Mouse (Mus musculus): ENCODE results near the gene Shpk.

Gene Shpk

GRCm38 (mm10) chr11:73199879-73200278 lies 619 bp downstream of the Shpk start:
- DNase-seq (ENCODE audit: low read depth), result peak; percentile 38

DNA sequence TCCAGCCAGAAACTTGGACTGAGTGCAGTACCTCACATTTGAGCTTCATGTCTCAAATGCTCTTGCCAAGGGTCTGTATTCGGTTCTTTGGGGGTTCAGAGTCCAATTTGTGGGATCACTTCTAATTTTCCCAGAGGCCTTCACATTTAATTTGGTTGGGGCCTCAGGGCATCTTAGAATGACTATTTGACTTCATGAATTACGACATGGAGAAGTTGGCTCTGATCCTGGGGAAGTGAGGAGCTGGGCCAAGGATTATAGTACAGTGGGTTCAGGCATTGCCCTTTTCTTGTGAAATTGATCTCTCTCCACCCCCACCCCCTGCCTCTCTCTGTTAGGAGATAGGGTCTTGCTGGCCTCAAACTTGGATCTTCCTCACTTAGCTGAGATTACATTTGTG lies 1.8 kb downstream of the Shpk start:
- DNase-seq (ENCODE audit: low read depth), result no peak

GRCm38 (mm10) chr11:73201597-73201996 lies 2.3 kb downstream of the Shpk start:
- DNase-seq (ENCODE audit: low read depth), result no peak

DNA sequence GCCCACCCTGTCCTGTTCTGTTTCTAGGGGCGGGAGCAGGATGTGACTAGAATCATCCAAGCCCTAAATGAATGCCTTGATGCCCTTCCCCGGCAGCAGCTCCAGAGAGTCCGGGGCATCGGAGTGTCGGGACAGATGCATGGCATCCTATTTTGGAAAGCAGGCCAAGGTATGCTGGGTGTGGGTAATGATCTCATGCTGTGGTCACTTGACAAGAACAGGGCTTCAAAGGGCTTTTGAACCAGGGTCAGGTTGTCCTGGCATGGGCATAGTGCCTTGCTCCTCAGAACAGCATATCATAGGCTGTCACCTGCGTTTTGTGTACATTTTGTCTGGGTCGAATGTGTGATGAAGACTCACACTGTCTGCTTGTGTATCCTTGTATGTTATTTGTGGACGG lies 4.6 kb downstream of the Shpk start:
- no peak for DNase-seq (ENCODE audit: low read depth)

DNA sequence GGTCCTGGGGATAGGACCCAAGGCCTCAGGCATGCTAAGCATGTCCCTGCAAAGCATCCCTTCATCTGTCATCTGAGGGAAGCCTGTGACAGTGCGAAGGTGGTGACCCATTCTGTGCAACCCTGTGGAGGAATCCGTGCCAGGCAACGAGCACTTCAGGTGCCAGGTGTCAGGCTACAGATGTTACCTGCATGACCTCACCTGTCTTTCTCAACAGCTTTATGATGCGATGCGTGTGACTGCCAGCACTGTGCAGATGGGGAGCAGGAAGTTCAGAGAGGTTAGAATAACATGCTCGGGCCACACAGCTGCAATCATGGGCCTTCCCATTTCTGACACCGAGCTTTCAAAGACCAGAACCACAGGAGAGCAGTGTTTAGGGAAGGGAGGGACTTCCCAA lies 5.9 kb downstream of the Shpk start:
- DNase-seq (ENCODE audit: low read depth), result no peak

GRCm38 (mm10) chr11:73207621-73208020 lies 8.4 kb downstream of the Shpk start:
- DNase-seq (ENCODE audit: low read depth), result no peak

DNA sequence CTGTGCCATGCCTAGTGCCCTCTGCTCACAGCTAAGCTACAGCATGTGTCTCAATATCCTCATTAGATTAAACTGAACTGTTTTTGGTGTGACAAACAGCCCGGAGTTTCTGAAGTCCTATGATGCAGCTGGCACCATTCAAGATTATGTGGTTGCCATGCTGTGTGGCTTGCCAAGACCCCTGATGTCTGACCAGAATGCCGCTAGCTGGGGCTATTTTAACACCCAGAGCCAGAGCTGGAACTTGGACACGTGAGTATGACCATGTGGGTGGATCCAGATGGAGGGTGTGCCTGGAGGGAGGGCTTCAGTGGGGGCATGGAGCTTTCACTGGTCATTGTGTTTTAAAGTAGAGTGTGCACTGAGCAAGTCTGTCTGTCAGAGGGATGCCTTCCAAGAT lies 14.7 kb downstream of the Shpk start:
- no peak for DNase-seq (ENCODE audit: low read depth)

DNA sequence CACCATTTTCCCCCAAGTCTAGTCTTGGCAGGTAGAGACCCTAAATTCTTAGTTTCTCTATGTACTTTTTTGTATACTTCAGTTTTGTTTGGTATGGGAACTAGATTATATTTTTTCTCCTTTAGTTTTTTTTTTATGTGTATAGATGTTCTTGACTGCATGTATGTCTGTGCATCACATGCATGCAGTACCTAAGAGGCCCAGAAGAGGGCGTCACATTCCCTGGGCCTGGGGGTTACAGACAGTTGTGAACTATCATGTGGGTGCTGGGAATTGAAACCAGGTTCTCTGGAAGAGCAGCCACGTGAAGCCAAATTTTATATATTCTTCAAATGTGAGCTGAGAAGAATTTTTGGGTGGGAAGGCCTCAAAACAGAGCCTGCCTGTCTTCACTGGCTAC lies 20.4 kb downstream of the Shpk start:
- DNase-seq (ENCODE audit: low read depth), result no peak

DNA sequence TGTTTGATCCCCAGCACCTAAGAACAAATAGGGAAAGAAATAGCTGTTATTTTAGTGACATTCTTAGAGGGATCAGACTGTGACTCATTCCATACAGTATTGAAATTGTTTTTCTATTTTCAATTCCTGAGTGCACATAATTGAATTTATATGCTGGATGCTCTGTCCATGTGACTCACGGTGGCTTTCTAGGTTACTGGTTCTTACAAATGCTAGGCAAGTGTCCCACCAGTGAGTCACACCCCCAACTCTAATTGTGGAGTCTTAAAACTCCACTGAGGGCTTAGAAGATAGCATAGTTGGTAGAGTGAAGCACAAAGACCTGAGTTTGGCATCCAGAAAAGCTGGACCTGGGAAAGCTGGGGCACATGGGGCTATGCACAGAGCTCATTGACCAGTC lies 21.4 kb downstream of the Shpk start:
- DNase-seq (ENCODE audit: low read depth), result no peak

DNA sequence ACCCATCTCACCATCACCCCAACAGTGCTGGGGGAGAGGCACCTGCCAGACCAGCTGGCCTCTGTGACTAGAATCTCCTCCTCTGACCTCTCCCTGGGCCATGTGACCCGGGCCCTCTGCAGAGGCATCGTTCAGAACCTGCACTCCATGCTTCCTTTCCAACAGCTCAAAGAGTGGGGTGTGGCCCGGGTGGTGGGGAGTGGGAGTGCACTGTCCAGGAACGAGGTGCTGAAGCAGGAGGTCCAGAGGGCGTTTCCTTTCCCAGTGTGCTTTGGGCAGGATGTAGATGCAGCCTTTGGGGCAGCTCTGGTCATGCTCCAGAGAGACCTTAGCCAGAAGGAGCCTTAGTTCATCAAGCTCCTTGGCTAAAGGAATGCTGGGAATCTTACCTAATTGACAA lies 23.6 kb downstream of the Shpk start:
- no peak for DNase-seq (ENCODE audit: low read depth)

- DNase-seq (ENCODE audit: low read depth), result peak; percentile 15
Observed at GRCm38 (mm10) chr11:73223966-73224365, 24.7 kb downstream of the Shpk start.

DNA sequence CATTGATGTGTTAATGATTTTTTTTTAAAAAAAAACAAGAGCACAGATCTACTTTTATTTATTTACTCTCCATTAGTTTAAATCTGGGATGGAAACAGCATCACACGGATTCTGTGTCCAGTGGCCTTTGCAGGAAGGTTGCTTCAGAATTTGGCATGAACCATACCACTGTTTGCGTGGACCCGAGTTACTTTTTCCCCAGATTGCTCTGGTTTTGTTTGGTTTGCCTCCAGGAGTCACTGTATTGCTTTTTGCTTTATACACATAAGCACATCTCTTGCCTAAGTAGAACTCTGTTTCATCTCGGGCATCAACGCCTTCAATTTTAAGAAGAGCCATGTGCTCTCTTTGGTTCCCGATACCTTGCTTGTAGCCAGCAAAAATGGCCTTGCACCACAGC lies 26.6 kb downstream of the Shpk start:
- DNase-seq (ENCODE audit: low read depth), result no peak

DNA sequence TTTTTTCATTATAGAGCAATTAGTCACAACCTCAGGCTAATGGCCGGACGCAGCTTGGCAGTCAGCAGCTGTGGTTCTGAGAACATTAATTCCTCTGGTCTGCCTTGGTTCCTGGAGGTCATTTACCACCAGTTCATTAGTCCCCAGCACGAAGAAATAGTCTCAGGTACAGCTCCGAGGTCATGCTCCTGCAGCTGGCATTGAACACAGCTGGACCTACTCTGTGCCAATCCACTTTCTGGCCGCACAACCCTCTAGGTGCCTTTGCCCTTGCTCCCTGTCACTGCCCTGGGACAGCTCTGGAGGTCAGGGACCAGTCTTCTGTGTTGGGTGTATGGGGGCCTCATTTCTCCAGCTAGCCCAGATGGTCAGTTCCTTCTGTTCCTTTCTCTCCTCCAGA lies 29.6 kb downstream of the Shpk start:
- no peak for DNase-seq (ENCODE audit: low read depth)

DNA sequence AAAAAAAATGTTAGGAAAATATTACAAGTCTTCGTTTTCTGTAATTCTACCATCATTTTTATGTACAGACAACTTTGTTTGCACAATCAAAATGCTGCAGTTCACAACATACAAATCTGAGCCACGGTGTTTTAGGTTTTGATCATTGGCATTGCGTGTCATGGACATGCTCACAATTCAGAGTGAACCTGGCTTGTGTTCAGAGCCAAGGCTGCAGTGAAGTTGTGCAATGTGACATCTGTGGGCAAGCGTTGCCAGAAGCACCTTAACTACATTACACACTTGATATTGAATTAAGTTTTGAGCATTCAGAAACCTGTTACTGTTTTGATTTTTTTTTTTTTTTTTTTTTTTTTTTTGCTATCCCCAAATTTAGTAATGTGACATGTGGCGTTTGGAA lies 30.8 kb downstream of the Shpk start:
- DNase-seq (ENCODE audit: low read depth), result no peak

DNA sequence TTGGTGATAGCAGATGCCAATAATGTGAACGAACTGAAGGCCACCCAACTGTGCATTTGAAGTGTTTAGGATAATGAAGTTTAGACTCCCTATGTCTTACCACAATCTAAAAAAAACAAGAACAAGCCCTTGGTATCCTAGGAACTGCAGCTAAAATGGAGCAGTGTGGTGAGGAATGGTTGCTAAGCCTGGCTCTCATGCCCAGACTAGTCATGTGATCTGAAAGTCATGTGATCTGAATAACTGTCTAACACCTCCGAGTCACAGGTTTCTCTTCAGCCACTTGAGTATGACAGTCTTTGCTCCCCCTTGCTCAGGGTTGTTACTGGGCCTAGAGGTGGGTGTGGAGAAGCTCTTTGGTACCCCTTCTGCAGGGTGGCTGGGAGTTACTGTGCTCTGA lies 33.3 kb downstream of the Shpk start:
- DNase-seq (ENCODE audit: low read depth), result no peak

DNA sequence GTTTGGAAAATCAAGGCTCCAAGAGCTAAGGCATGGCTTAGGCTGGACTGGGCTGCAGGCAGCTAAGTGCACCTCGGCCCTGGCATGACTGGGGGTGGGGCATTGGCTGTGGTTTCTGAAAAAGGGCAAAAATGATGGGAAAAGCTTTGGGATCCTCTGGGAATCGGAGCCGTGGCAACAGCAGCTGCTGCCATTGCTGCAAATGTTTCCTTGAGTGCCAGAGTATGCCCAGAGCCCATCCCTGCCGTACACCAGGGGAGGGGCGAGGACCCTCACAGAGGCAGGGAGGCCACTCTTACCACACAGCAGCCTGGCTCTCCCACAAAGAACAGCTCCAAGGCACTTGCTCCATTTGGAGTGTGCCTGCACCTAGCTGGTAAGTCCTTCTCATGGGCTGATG lies 34.7 kb downstream of the Shpk start, which contains the start of gene Trpv1:
Gene Trpv1, plus strand, starts transcription at position 301 of the 400 bp plus-strand sequence.
- no peak for DNase-seq (ENCODE audit: low read depth)

GRCm38 (mm10) chr11:73235990-73236701 lies 36.9 kb downstream of the Shpk start:
- no peak for DNase-seq (ENCODE audit: low read depth)

DNA sequence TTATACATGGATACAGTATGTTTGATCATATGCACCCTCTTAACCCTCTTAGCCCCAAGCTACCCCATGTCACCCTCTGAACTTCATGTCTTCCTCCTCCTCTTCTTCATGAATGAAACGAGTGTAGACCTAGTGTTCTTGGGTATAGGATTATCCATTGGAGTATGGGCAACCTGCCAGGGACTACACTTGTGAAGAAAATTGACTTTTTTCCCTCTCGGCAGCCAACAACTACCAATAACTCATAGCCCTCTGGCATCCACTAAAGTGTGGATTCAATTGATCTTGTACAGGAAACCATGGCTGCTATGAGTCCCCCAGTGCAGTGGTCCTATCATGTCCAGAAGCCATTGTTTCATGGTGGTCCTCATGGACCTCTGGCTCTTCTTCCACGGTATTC lies 37.5 kb downstream of the Shpk start:
- DNase-seq (ENCODE audit: low read depth), result no peak

- DNase-seq (ENCODE audit: low read depth), result no peak
Observed at GRCm38 (mm10) chr11:73242199-73242598, 42.9 kb downstream of the Shpk start.

DNA sequence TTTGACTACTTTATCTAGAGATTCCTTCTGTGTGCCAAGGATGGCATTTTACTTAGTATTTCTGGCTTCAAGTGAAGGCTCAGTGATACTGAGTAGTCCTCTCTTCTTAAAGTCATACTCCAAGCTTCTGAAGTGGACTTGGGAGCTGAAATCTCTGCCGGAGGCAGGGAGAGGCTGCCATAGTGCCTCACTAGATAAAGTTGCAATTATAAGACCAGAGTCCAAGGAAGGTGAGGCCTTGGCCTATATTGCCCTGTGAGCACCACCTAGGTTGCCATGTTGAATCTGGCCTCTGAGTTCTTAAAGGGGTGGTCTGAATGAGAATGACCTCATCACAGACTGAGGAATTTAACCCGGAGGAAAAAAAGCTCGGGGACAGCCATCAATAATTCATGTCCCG lies 43.5 kb downstream of the Shpk start:
- no peak for DNase-seq (ENCODE audit: low read depth)

GRCm38 (mm10) chr11:73257362-73257945 lies 58.2 kb downstream of the Shpk start:
- DNase-seq (ENCODE audit: low read depth), result no peak

- DNase-seq (ENCODE audit: low read depth), result no peak
Observed at GRCm38 (mm10) chr11:73258664-73259063, 59.4 kb downstream of the Shpk start.

DNA sequence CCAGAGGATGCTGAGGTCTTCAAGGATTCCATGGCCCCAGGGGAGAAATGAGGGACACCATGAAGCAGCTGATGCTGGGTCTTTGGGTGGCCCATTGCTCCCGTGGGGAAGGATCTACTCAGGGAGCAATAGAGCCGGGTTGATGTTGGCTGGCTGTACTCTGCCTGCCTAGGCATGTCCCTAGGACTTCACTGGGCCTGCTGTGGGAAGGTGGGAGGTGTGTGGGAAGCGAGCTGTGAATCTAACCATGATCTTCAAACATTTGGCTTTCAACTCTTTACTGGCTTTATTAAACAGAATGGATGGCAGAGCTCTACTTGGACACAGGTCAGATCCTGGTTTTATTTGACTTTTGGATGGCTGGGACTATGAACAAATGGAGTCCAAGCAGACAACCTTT lies 61.2 kb downstream of the Shpk start:
- no peak for DNase-seq (ENCODE audit: low read depth)

GRCm38 (mm10) chr11:73261385-73261784 lies 62.1 kb downstream of the Shpk start:
- DNase-seq (ENCODE audit: low read depth), result no peak

Data from c-Kit-positive CD71-positive TER-119-negative erythroid progenitor cells, embryonic 14.5 days (primary cell).